Mouse (Mus musculus) kidney, adult 2 months (tissue): ENCODE measurements around the gene Abhd2. TPM values are rescaled to one million over a fixed set of nuclear protein-coding genes. Genes with fewer than 3 reads are reported as not detected.

Experiments
- DNase-seq: peaks from one replicate; pipeline ENCODE4 v3.0.0; 2021
- H3K27ac ChIP-seq: fragments of 200-500 bp; 2 replicates; pipeline ENCODE4 v1.5.1; 2012; ENCODE audit warnings: low read depth, low read length, control low read depth, inconsistent platforms; ENCODE audit not compliant: insufficient read depth
- H3K27me3 ChIP-seq: fragments of 200-500 bp; replicated peaks from 2 replicates; pipeline ENCODE4 v1.6.1; 2012; ENCODE audit warnings: mild to moderate bottlenecking, moderate library complexity, low read length, inconsistent platforms; ENCODE audit not compliant: control insufficient read depth, insufficient read depth
- H3K36me3 ChIP-seq: fragments of 200-500 bp; 2 replicates; pipeline ENCODE4 v1.6.1; 2012; ENCODE audit warnings: mild to moderate bottlenecking, moderate library complexity, low read length, inconsistent platforms; ENCODE audit not compliant: control insufficient read depth, insufficient read depth
- H3K4me1 ChIP-seq: fragments of 200-500 bp; 2 replicates; pipeline ENCODE4 v1.6.1; 2011; ENCODE audit warnings: low read length; ENCODE audit not compliant: control insufficient read depth, insufficient read depth
- H3K4me3 ChIP-seq: fragments of 200-500 bp; 2 replicates; pipeline ENCODE4 v1.5.1; 2011; ENCODE audit warnings: mild to moderate bottlenecking, low read depth, low read length, control low read depth; ENCODE audit not compliant: insufficient read depth
- CTCF ChIP-seq: fragments of 200-500 bp; conservative IDR thresholded peaks from 2 replicates; pipeline ENCODE4 v1.5.1; 2011; ENCODE audit warnings: low read depth, mild to moderate bottlenecking, control low read depth, low read length, moderate library complexity, mixed read lengths; ENCODE audit not compliant: insufficient read depth, insufficient read length
- POLR2A ChIP-seq: fragments of 200-500 bp; IDR thresholded peaks from one replicate; pipeline ENCODE4 v1.6.1; 2011; ENCODE audit warnings: low read depth, low read length, control low read depth
- WGBS: fragments of 180-500 bp; shearing (Covaris S2); methylation state at CpG from one replicate; pipeline ENCODE4 v1.1.7; 2018; 5-methylcytosine and 5-hydroxymethylcytosine counted together
- polyA plus RNA-seq: library from polyadenylated mRNA; depleted of rRNA; stranded (reverse); fragments of >200 nt; gene quantifications from 2 replicates; pipeline ENCODE4 v1.2.3, GENCODE M21; 2012; rRNA removed

Abhd2 gene
- polyA plus RNA-seq = 29.4 and 33.3 TPM in 2 replicates

DNA sequence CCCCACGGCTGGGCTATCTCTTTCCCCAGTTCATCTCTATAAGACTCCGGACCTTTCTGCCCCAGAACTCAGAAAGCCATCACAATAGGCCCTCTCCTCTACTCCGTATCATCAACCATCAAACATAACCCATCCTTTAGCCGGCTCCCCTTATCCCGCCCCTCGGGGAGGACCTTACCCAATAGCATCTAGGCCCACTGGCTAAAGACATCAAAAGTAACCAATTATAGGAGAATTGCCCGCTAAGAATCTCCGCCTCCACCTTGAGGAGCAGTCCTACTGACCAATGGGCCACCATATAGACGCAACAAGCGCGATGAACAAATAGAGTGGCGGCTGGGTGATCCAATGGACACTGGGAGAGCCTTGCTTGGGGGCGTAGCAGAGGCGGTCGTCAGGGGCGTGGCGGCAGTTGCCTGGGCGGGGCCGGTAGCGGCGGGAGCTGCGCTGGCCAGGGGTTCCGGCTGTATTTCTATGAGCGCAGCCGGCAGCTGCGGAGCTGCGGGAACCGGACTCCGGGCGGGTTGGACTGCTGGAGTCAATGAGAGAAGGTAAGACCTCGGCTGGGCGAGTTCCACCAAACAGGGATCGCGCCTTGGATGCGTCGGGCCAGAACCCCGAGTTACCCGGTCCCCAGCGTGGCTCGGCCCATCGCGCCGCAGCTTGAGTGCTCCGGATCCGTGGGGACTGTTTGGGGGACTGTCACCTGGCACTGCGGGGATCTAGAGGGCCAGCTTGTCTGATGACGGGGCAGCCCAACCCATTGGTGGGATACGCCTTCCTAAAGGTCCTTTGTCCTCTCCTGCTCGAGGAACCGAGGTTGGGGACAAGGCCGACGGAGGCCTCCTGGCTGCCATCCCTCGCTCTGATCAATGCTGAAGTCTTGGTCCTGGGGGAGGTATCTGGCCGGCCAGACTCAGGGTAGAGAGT lies at the start of gene Abhd2:
TSS of gene Abhd2 (plus strand) at position 411 of the 930 bp plus-strand sequence.
- peak; percentile 64 for TF ChIP-seq POLR2A
- no peak for TF ChIP-seq CTCF

DNA sequence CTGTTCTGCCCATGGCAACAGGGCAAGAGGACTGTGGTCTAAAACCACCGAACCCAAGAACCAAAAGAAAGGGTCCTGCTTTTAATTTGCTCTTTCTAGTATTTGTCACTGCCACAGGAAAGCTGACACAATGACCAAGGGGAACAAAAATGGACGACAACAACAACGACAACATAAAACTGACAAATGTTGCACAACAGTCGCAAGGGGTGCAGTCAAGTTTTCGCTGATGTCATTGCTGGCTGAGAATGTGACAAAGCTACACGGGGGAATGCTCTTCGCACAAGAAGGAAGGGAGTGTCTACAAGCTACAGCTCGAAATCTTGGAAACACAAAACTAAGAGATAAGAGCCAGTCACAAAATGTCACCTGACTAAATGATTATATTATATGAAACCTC lies 47.5 kb upstream of the Abhd2 start:
- TF ChIP-seq POLR2A (no peak), CTCF (no peak)
- WGBS = 82% methylated on average over 8 of the region's 8 CpGs
- no peak for DNase-seq
- H3K4me1 ChIP-seq = no peaks in the 10 kb centered on the region
- H3K36me3 ChIP-seq = no peaks in the 10 kb centered on the region
- no peaks in the 10 kb centered on the region for H3K27me3 ChIP-seq
- no peak overlapping the region for H3K4me3 ChIP-seq
- H3K27ac ChIP-seq = no peak overlapping the region

More for the DNA sequence above, at the start of gene Abhd2:
- under 1% methylated on average over 54 of the region's 54 CpGs for WGBS
- peak within 1 kb of the TSS; percentile 55 for H3K27ac ChIP-seq
- H3K36me3 ChIP-seq = no peaks in the 10 kb centered on the region
- peak within 1 kb of the TSS; percentile 79 for H3K4me3 ChIP-seq
- DNase-seq = peak; percentile 100
- peaks cover 13% of the 10 kb centered on the region; the same call in 1 of the 2 replicates for H3K4me1 ChIP-seq
- no peaks in the 10 kb centered on the region for H3K27me3 ChIP-seq

DNA sequence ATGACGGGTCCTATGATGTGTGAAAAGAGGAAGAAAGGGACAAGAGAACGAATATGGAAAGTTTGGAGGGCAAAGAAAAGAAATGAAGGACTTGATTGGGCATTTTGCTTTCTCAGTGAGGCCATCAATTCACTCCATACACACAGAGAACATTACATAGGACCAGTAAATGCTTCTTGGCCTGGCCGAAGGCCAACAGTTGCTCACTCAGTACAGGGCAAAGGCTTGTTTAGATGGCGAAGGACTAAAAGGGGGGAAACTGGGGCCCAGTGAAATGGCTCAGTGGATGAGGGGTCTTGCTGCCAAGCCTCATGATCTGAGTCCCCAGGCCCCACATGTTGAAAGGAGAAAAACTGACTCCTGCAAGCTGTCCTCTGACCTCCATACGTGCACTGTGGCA lies 46.8 kb upstream of the Abhd2 start:
- no peak for DNase-seq
- Histone ChIP-seq H3K36me3 (no peaks in the 10 kb centered on the region), H3K27me3 (no peaks in the 10 kb centered on the region), H3K4me1 (no peaks in the 10 kb centered on the region), H3K27ac (no peak overlapping the region), H3K4me3 (no peak overlapping the region)
- WGBS = 88% methylated on average over 5 of the region's 5 CpGs
- TF ChIP-seq POLR2A (no peak), CTCF (no peak)

DNA sequence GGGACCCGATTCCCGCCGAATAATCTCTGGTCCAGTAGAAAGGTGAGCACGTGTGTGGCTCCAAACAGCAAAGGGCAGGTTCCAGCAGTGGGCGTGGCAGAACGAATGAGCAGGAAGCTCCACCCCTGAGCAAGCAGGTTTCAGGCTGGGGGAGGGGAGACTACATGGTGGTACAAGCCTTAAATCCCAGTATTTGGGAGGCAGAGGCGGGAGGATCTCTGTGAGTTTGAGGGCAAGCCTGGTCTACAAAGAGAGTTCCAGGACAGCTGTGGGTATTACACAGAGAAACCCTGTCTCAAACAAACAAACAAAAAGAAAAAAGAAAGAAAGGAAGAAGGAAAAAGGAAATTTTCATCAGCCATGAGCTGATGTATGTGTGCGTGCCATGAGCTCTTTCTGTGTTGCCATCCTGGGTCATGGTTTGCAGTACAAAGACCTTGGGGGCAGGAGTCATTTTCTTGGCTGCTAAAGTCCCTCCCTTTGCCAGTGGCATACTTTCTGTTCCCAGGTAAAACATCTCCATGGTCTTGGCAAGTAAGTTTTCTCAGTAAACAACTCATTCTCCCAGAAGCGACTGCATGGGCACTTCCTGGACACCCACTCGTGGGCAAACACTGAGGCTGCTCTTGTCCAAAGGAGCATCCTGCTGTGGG lies 46.0 kb upstream of the Abhd2 start:
- 73% methylated on average over 6 of the region's 10 CpGs for WGBS
- DNase-seq = peak; percentile 23

DNA sequence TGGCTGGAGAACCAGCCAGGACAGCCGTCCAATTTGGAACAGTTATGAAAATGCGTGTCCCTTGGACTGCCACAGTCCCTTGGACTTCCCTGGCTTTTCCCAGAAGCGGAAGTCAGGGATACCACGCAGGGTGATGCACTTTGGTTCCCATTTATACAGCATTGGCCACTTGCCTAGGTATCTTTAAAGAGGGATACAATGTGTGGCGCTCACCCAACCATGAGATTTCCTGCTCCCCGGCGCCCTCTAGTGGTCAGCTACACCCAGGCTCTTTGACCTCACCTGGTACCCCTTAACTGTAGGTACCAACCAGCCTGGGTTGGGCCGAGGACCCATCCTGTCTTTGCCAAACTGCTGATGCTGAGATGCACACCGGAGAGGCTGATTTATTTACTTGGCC lies 44.5 kb upstream of the Abhd2 start:
- Histone ChIP-seq H3K36me3 (no peaks in the 10 kb centered on the region), H3K27ac (no peak overlapping the region), H3K4me1 (no peaks in the 10 kb centered on the region), H3K27me3 (no peaks in the 10 kb centered on the region), H3K4me3 (no peak overlapping the region)
- WGBS = 15% methylated on average over 9 of the region's 9 CpGs
- DNase-seq = peak; percentile 87
- TF ChIP-seq POLR2A (no peak), CTCF (peak; percentile 83)

More for the DNA sequence above, 46.0 kb upstream of the Abhd2 start:
- no peak overlapping the region for H3K27ac ChIP-seq
- TF ChIP-seq CTCF (no peak), POLR2A (no peak)
- H3K4me1 ChIP-seq = no peaks in the 10 kb centered on the region
- H3K4me3 ChIP-seq = no peak overlapping the region
- no peaks in the 10 kb centered on the region for H3K27me3 ChIP-seq
- no peaks in the 10 kb centered on the region for H3K36me3 ChIP-seq

DNA sequence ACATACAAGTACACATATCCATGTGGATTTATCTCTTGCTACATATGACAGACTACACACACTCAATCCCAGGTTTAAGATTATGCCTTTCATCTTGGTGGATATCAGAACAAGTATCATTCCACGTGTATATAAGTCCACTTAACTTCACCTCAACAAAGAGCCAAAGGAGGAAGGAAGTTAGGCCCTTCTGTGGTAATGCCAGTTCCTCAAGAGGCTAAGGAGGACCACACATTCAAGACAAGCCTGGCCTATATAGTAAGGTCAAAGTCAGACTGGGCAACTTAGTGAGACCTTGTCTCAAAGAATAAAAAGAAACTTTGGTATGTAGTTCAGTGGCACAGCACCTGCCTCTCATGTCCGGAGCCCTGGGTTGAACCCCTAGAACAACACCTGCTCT lies 41.4 kb upstream of the Abhd2 start:
- TF ChIP-seq CTCF = no peak
- TF ChIP-seq POLR2A = no peak
- Histone ChIP-seq H3K27me3 (no peaks in the 10 kb centered on the region), H3K4me3 (no peak overlapping the region), H3K4me1 (no peaks in the 10 kb centered on the region), H3K27ac (no peak overlapping the region), H3K36me3 (no peaks in the 10 kb centered on the region)
- 76% methylated on average over 2 of the region's 2 CpGs for WGBS
- DNase-seq = no peak

DNA sequence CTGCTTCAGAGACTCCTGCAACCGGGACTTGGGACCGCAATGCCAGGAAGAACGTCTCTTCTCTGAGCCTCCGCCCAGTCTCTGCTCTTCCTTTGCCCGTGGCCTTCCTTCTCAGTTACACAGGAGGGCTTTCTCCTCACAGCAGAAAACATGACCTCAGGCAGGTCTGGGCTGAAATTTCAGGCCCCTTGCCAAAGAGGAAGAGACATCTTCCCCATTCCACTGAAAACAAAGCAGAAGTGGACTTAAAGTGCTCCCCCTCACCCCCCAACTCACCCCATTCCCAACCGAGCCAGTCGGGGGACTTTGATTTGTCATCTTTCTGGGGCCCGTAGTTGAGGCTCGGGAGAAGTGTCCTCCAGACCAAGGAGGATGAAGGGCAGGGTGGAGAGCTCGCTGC lies 41.0 kb upstream of the Abhd2 start:
- no peak overlapping the region for H3K4me3 ChIP-seq
- H3K27me3 ChIP-seq = no peaks in the 10 kb centered on the region
- 81% methylated on average over 10 of the region's 10 CpGs for WGBS
- no peak for DNase-seq
- H3K36me3 ChIP-seq = no peaks in the 10 kb centered on the region
- no peaks in the 10 kb centered on the region for H3K4me1 ChIP-seq
- H3K27ac ChIP-seq = no peak overlapping the region
- TF ChIP-seq CTCF (no peak), POLR2A (no peak)

DNA sequence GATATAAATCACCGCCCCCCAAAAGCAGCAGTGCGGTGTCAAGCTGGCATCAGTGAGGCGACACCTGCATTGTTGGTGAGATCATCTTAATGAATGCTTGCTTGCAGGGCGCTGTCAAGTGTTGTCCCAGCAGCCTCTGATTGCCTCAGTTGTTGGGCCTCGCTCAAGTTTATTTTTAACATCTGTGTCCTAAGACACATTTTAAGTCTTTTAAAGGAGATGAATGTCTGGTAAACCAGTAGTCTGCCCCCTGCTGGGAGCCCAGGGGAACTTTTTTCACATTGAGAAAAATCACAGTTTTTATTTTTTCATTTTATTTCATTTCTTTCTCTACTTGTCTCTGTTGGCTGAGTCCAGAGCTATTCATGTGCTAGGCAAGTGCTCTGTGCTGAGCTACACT lies 34.3 kb upstream of the Abhd2 start:
- TF ChIP-seq POLR2A (no peak), CTCF (no peak)
- WGBS = 81% methylated on average over 5 of the region's 5 CpGs
- no peak for DNase-seq
- no peak overlapping the region for H3K27ac ChIP-seq
- H3K27me3 ChIP-seq = no peaks in the 10 kb centered on the region
- no peaks in the 10 kb centered on the region for H3K4me1 ChIP-seq
- no peak overlapping the region for H3K4me3 ChIP-seq
- no peaks in the 10 kb centered on the region for H3K36me3 ChIP-seq
